Mouse (Mus musculus) myocyte (in vitro differentiated cells): Measurements from ENCODE around the gene Gm10645. TPM values are rescaled to one million over a fixed set of nuclear protein-coding genes. Genes with fewer than 3 reads are reported as not detected.

Source experiments
- H3K27me3 ChIP-seq: one replicate; pipeline ENCODE4 v1.6.1; 2011; ENCODE audit not compliant: control insufficient read depth, insufficient read depth, insufficient read length
- H3K36me3 ChIP-seq: one replicate; pipeline ENCODE4 v1.6.1; 2011; ENCODE audit not compliant: control insufficient read depth, insufficient read depth
- H3K4me2 ChIP-seq: one replicate; pipeline ENCODE4 v1.6.1; 2011; ENCODE audit warnings: low read depth, control low read depth
- H3K4me3 ChIP-seq: one replicate; pipeline ENCODE4 v1.5.1; 2011; ENCODE audit warnings: mild to moderate bottlenecking, control low read depth, moderate library complexity
- H3K79me2 ChIP-seq: one replicate; pipeline ENCODE4 v1.6.1; 2011; ENCODE audit not compliant: control insufficient read depth, insufficient read depth
- H3ac ChIP-seq: one replicate; pipeline ENCODE4 v1.6.1; 2011; ENCODE audit not compliant: control insufficient read depth, insufficient read length
- CEBPB ChIP-seq: IDR thresholded peaks from 2 replicates; pipeline ENCODE4 v1.6.1; 2011; ENCODE audit warnings: mild to moderate bottlenecking, moderate library complexity; ENCODE audit not compliant: poor library complexity, insufficient read depth, severe bottlenecking
- E2F4 ChIP-seq: IDR thresholded peaks from one replicate; pipeline ENCODE4 v1.6.1; 2011; ENCODE audit warnings: mild to moderate bottlenecking, control low read depth, moderate library complexity; ENCODE audit not compliant: insufficient read depth
- MAX ChIP-seq: IDR thresholded peaks from one replicate; pipeline ENCODE4 v1.6.1; 2011; ENCODE audit warnings: low read depth, mild to moderate bottlenecking, control low read depth
- MYOD1 ChIP-seq, 3 experiments: IDR thresholded peaks; one replicate each; pipeline ENCODE4 v1.6.1; 2011; ENCODE audit warnings: control low read depth in 2 of 3, low read depth in 2 of 3, mild to moderate bottlenecking in 2 of 3, moderate library complexity in 1 of 3; ENCODE audit not compliant: insufficient read length in 2 of 3, control insufficient read depth in 1 of 3
- MYOG ChIP-seq, 3 experiments: IDR thresholded peaks; one replicate each; pipeline ENCODE4 v1.6.1; 2011; ENCODE audit warnings: control low read depth in 2 of 3, low read depth in 2 of 3, mild to moderate bottlenecking in 2 of 3; ENCODE audit not compliant: insufficient read length in 2 of 3, control insufficient read depth in 1 of 3, insufficient read depth in 1 of 3
- POLR2A ChIP-seq: IDR thresholded peaks from one replicate; pipeline ENCODE4 v1.6.1; 2011; ENCODE audit warnings: low read depth, mild to moderate bottlenecking, control low read depth, moderate library complexity; ENCODE audit not compliant: insufficient read length
- POLR2AphosphoS2 ChIP-seq: IDR thresholded peaks from one replicate; pipeline ENCODE4 v1.6.1; 2011; ENCODE audit warnings: low read depth, control low read depth; ENCODE audit not compliant: insufficient read length
- REST ChIP-seq: IDR thresholded peaks from one replicate; pipeline ENCODE4 v1.6.1; 2011; ENCODE audit warnings: mild to moderate bottlenecking, control low read depth, moderate library complexity; ENCODE audit not compliant: insufficient read depth, insufficient read length
- SRF ChIP-seq: IDR thresholded peaks from one replicate; pipeline ENCODE4 v1.6.1; 2011; ENCODE audit warnings: low read depth; ENCODE audit not compliant: control insufficient read depth, insufficient read length
- TCF12 ChIP-seq: IDR thresholded peaks from one replicate; pipeline ENCODE4 v1.6.1; 2011; ENCODE audit warnings: mild to moderate bottlenecking, control low read depth; ENCODE audit not compliant: poor library complexity, insufficient read depth, severe bottlenecking
- TCF3 ChIP-seq: IDR thresholded peaks from one replicate; pipeline ENCODE4 v1.6.1; 2011; ENCODE audit warnings: low read depth, control low read depth; ENCODE audit not compliant: insufficient read length
- USF1 ChIP-seq: IDR thresholded peaks from one replicate; pipeline ENCODE4 v1.6.1; 2011; ENCODE audit warnings: low read depth, mild to moderate bottlenecking, control low read depth, moderate library complexity
- polyA plus RNA-seq: library from polyadenylated mRNA; unstranded; fragments of >200 nt; fragmentation: generic; extraction: Trizol; gene quantifications from one replicate; pipeline ENCODE4 v1.2.1, GENCODE M21; 2012; ENCODE audit warnings: missing spikeins

The Gm10645 gene
- polyA plus RNA-seq, 1 experiment, result 0.10 TPM

- Histone ChIP-seq H3K79me2 (no peaks in the 10 kb centered on the region), H3K36me3 (no peaks in the 10 kb centered on the region), H3K4me2 (no peak overlapping the region), H3K27me3 (no peaks in the 10 kb centered on the region), H3ac (no peak overlapping the region), H3K4me3 (no peak overlapping the region)
- TF ChIP-seq TCF3, result no peak
- TF ChIP-seq TCF12, result no peak
- no peak for TF ChIP-seq MAX
- TF ChIP-seq MYOD1 (IDR thresholded peaks at IDR 0.05; ENCODE audit: control insufficient read depth in 1 of 3, insufficient read length in 2 of 3, low read depth in 2 of 3), result no peak
- no peak for TF ChIP-seq MYOG (IDR thresholded peaks at IDR 0.05; ENCODE audit: control insufficient read depth in 1 of 3, insufficient read depth in 1 of 3, insufficient read length in 2 of 3, low read depth in 2 of 3)
- TF ChIP-seq POLR2AphosphoS2, result no peak
- no peak for TF ChIP-seq SRF
- TF ChIP-seq USF1, result no peak
- no peak for TF ChIP-seq E2F4
- no peak for TF ChIP-seq POLR2A
- no peak for TF ChIP-seq REST
- TF ChIP-seq CEBPB, result no peak
These were observed 13.9 kb downstream of the Gm10645 start for GRCm38 (mm10) chr8:83152055-83152454.

- Histone ChIP-seq H3K36me3 (no peaks in the 10 kb centered on the region), H3K79me2 (no peaks in the 10 kb centered on the region), H3ac (no peak overlapping the region), H3K4me3 (no peak overlapping the region), H3K4me2 (no peak overlapping the region), H3K27me3 (no peaks in the 10 kb centered on the region)
- TF ChIP-seq MYOG (IDR thresholded peaks at IDR 0.05; ENCODE audit: control insufficient read depth in 1 of 3, insufficient read depth in 1 of 3, insufficient read length in 2 of 3, low read depth in 2 of 3), result no peak
- TF ChIP-seq E2F4, result no peak
- TF ChIP-seq POLR2A, result no peak
These were observed 16.8 kb downstream of the Gm10645 start for GRCm38 (mm10) chr8:83149124-83149523.

GRCm38 (mm10) chr8:83145421-83145820 is 20.5 kb downstream of the Gm10645 start:
- Histone ChIP-seq H3K4me3 (no peak overlapping the region), H3ac (no peak overlapping the region), H3K36me3 (no peaks in the 10 kb centered on the region), H3K79me2 (no peaks in the 10 kb centered on the region), H3K27me3 (no peaks in the 10 kb centered on the region), H3K4me2 (no peak overlapping the region)
- TF ChIP-seq REST (no peak), SRF (no peak), E2F4 (no peak), MYOG (IDR thresholded peaks at IDR 0.05; ENCODE audit: control insufficient read depth in 1 of 3, insufficient read depth in 1 of 3, insufficient read length in 2 of 3, low read depth in 2 of 3) (no peak), MAX (no peak), TCF3 (no peak), USF1 (no peak), MYOD1 (IDR thresholded peaks at IDR 0.05; ENCODE audit: control insufficient read depth in 1 of 3, insufficient read length in 2 of 3, low read depth in 2 of 3) (no peak)

DNA sequence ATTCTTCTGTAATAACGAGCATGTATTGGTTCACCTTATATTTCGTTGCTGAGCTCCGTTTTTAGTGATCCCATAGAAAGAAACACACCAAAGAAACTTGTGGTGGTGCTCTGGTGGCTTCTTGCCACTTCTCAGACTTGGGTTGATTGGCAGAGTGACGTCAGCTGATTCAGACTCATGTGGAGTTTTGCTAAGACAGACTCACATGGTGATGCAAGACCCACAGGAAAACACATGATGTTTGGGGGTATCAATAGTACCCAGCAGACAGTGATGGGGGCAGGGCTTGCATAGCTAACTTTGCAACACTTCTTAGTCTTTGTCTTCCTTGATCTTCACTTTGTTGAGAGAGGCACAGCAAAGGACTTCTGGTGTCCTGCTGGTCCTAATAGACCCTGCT is 21.4 kb downstream of the Gm10645 start:
- Histone ChIP-seq H3K4me3 (no peak overlapping the region), H3K36me3 (no peaks in the 10 kb centered on the region), H3K79me2 (no peaks in the 10 kb centered on the region), H3ac (no peak overlapping the region), H3K27me3 (no peaks in the 10 kb centered on the region), H3K4me2 (no peak overlapping the region)
- TF ChIP-seq SRF, result no peak
- no peak for TF ChIP-seq TCF3
- no peak for TF ChIP-seq TCF12
- no peak for TF ChIP-seq MYOG (IDR thresholded peaks at IDR 0.05; ENCODE audit: control insufficient read depth in 1 of 3, insufficient read depth in 1 of 3, insufficient read length in 2 of 3, low read depth in 2 of 3)
- no peak for TF ChIP-seq E2F4
- TF ChIP-seq POLR2A, result no peak
- no peak for TF ChIP-seq USF1
- no peak for TF ChIP-seq REST
- TF ChIP-seq CEBPB, result no peak
- TF ChIP-seq MAX, result no peak
- no peak for TF ChIP-seq MYOD1 (IDR thresholded peaks at IDR 0.05; ENCODE audit: control insufficient read depth in 1 of 3, insufficient read length in 2 of 3, low read depth in 2 of 3)
- no peak for TF ChIP-seq POLR2AphosphoS2

DNA sequence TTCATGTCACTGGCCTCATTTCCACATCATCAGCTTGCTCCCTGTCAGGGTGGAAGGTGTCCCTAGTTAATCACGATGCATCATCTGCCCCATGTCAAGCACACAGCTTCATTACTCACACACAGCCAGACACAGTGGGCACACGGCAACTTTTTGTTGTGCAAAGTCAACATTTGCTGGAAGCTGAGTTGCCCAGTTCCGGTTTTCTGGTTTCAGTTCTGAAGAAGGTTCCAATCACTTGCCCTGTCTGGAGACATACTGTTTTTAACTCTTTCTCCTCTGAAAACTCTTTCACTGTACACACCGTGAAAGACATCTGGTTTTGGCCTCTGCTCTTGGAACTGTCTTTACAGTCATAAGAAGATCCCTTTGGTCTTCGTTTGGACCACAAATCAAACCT is 24.6 kb downstream of the Gm10645 start:
- TF ChIP-seq TCF3 (no peak), USF1 (no peak), CEBPB (no peak), TCF12 (no peak), MAX (no peak), POLR2A (no peak), MYOG (IDR thresholded peaks at IDR 0.05; ENCODE audit: control insufficient read depth in 1 of 3, insufficient read depth in 1 of 3, insufficient read length in 2 of 3, low read depth in 2 of 3) (no peak)
- H3K27me3 ChIP-seq, result no peaks in the 10 kb centered on the region
- H3K79me2 ChIP-seq, result no peaks in the 10 kb centered on the region
- H3K36me3 ChIP-seq, result no peaks in the 10 kb centered on the region
- H3ac ChIP-seq, result no peak overlapping the region
- H3K4me2 ChIP-seq, result no peak overlapping the region
- H3K4me3 ChIP-seq, result no peak overlapping the region

- Histone ChIP-seq H3K79me2 (no peaks in the 10 kb centered on the region), H3K4me2 (no peak overlapping the region), H3K4me3 (no peak overlapping the region), H3ac (no peak overlapping the region), H3K27me3 (no peaks in the 10 kb centered on the region), H3K36me3 (no peaks in the 10 kb centered on the region)
- no peak for TF ChIP-seq POLR2AphosphoS2
- TF ChIP-seq POLR2A, result no peak
- no peak for TF ChIP-seq SRF
- TF ChIP-seq TCF12, result no peak
- no peak for TF ChIP-seq MYOG (IDR thresholded peaks at IDR 0.05; ENCODE audit: control insufficient read depth in 1 of 3, insufficient read depth in 1 of 3, insufficient read length in 2 of 3, low read depth in 2 of 3)
- TF ChIP-seq E2F4, result no peak
- TF ChIP-seq MYOD1 (IDR thresholded peaks at IDR 0.05; ENCODE audit: control insufficient read depth in 1 of 3, insufficient read length in 2 of 3, low read depth in 2 of 3), result no peak
- no peak for TF ChIP-seq USF1
- TF ChIP-seq MAX, result no peak
- TF ChIP-seq CEBPB, result no peak
- TF ChIP-seq TCF3, result no peak
- TF ChIP-seq REST, result no peak
These were observed 25.3 kb downstream of the Gm10645 start for GRCm38 (mm10) chr8:83140701-83141111.
